Mouse (Mus musculus) layer of hippocampus, adult 2 months (tissue): ENCODE data around the gene Prdm15. TPM values are rescaled to one million over a fixed set of nuclear protein-coding genes. Genes with fewer than 3 reads are reported as not detected.

Experiments
- DNase-seq, 2 experiments: peaks; one replicate each; pipeline ENCODE4 v3.0.0; 2022; ENCODE audit warnings: low spot score in 2 of 2
- H3K27ac ChIP-seq: fragments of 200-600 bp; 2 replicates; pipeline ENCODE4 v1.8.1; 2022
- H3K4me3 ChIP-seq: fragments of 200-600 bp; 2 replicates; pipeline ENCODE4 v1.8.1; 2022; ENCODE audit warnings: mild to moderate bottlenecking
- CTCF ChIP-seq: fragments of 200-600 bp; conservative IDR thresholded peaks from 2 replicates; pipeline ENCODE4 v1.8.1; 2022; ENCODE audit warnings: antibody characterized with exemption, mild to moderate bottlenecking, moderate library complexity
- total RNA-seq, 2 experiments: library from RNA; stranded (reverse); gene quantifications; 2 replicates each; pipeline ENCODE4 v1.2.3; 2021

Gene Prdm15
- total RNA-seq, 2 experiments from 2014 or later, result 19.4 to 25.3 TPM

DNA sequence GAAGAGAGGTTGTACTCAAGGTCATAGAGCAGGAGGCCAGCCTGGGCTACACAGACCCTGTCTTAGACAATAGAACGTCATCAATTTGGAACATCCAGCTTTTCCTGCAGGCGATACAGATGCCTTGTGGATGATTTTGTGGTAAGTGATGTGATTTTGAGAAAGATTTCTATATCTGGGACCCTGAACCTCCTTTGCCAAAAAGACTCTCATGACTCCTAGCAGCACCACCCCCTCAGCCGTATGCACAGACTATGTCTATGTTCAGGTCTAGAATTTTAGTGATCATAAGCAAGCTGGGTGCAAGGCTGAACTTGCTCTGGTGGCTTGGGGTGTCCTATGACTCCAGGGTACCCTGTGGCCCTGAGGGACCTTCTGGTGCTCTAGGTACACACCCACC, 46.0 kb downstream of the Prdm15 start:
- no peak overlapping the region for H3K4me3 ChIP-seq
- H3K27ac ChIP-seq, result peak overlapping the region; percentile 3; the same call in 1 of the 2 replicates
- TF ChIP-seq CTCF, result no peak
- no peak for DNase-seq

DNA sequence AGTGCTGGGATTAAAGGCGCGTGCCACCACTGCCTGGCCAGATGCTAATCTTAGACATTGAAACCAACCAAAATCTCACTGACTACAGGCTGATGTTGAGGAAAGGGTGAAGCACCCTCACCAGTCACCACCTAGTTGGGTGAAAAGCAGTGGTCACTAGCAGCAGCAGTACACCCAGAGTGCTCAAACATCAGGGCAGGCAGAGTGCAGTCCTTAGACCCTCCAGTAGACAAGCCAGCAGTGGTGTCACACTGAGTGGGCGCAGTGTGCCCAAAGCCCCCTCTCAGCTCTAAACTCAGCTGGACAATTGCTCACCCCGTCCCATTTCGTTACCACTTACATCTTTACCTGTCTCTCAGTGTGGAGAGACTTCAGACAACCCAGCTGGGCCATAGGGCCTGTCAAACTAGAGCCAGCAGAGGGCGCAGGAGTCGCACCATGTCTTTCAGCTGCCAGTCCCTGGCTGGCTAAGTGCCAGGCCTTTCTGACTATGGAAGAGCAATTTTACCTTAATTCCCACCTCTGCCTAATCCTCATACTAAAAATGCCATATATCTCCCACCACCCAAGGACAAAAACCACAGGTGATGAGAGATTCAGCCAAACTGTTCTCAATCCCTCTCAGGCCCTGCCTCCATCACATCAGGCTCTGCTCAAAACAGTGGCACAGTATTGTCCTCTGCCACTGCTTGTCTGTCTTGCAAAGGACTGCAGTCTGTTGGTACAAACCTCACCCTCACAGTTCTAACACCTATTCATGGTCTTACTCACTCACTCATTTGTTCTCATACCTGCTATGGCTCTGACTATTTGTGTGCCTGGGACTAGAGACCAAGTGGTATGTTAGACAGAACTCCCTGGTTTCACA, 46.7 kb downstream of the Prdm15 start:
- peak; percentile 69 to 84 for DNase-seq
- peak; percentile 95 for TF ChIP-seq CTCF
- Histone ChIP-seq H3K27ac (peak overlapping the region; percentile 3; the same call in 1 of the 2 replicates), H3K4me3 (no peak overlapping the region)

DNA sequence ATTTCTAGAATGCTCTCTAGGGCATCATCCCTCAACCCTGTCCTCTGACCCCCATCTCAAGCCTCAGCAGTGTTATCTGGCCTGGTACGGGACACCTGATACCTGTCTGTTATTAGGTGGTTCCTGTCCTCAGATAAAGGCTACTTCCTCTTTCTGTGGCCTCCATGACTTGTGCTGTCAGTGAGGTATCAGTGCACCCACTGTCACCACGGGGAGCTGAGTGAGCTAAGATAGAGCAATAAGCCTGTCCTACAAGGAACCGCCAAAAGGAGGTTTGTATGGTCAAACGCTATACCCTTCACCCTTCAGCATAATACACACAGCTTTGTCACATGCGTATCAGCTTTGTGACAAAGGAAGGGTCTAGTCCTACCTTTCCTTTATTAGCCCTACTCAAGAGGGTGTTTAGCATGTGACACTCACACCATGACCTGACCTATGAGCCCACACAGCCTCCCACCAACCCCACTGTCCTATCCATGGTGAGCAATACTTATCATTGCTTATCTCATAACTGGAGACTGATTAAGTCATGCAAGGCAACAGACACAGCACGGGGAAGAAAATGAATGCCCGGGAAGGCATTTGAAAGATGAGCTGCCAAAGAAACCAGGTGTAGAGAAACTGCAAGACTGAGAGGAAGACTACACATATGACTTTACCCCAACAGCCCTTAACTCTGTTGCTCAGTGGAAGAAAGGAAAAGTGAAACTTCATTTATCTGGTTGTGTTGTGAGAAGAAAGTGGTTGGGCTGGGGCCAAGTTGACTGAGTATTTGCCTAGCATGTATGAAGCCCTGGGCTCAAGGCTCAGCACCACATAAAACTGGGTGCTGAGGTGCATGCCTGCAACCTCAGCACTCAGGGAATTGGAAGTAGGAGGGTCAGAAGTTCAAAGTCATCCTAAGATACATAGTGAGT, 53.4 kb downstream of the Prdm15 start:
- Histone ChIP-seq H3K4me3 (no peak overlapping the region), H3K27ac (no peak overlapping the region)
- DNase-seq, result no peak
- TF ChIP-seq CTCF, result no peak

DNA sequence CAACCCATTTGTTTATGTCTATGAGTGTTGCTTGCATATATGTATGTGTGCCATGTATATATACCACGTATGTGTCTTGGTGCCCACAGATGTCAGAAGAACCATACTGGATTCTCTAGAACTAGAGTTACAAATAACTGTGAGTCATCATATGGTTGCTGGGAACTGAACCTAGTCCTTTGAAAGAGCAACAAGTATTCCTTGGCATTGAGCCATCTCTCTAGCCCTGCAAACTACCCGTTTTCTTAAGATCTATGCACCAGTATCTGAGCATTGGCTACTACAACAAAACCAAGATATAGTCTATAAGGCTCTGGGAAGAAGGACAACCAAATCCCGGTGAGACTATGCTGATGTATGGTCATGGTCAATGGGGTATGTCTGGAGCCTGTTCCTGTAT, 54.4 kb downstream of the Prdm15 start:
- Histone ChIP-seq H3K4me3 (no peak overlapping the region), H3K27ac (no peak overlapping the region)
- TF ChIP-seq CTCF, result no peak
- DNase-seq, result no peak

DNA sequence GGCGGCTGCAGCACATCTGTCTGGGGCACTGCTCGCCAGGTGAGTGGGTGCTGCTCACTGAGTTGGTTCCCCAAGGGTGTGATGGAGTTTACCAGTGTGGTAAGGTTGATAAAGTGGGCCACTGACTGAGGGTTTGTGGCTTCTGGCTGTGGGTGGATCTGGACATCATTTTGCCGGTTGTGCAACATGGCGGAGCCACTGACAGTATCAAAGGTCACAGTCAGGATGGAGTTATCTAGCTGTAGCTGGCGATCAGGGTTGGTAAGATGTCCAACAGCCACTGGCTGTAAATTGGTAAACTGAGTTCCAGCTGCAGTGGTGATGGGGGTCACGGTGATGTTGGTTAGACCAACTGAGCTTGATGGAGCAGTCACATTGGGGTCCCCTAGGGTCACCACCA, 57.4 kb downstream of the Prdm15 start:
- no peak for TF ChIP-seq CTCF

DNA sequence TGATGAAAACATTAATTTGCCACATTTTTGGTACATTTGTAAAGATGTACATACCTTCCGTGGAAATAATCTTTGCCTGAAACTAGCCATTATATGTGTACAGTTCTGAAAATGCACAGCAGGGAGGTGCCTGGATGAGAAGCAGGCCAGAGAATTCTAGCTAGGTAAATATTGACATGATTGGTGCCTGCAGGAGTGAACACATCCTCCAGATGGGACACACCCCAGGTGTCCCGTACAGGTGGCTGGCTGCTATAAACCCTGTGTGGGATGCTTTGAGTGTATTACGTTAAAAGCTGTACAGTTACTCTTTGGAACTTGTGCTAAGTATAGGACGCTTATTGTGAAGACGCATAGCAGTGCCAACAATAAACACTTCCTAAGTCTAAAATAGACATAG, 68.6 kb downstream of the Prdm15 start:
- TF ChIP-seq CTCF, result no peak
- Histone ChIP-seq H3K4me3 (no peak overlapping the region), H3K27ac (no peak overlapping the region)
- DNase-seq, result no peak

More for the DNA sequence above, 57.4 kb downstream of the Prdm15 start:
- Histone ChIP-seq H3K4me3 (no peak overlapping the region), H3K27ac (no peak overlapping the region)
- no peak for DNase-seq

DNA sequence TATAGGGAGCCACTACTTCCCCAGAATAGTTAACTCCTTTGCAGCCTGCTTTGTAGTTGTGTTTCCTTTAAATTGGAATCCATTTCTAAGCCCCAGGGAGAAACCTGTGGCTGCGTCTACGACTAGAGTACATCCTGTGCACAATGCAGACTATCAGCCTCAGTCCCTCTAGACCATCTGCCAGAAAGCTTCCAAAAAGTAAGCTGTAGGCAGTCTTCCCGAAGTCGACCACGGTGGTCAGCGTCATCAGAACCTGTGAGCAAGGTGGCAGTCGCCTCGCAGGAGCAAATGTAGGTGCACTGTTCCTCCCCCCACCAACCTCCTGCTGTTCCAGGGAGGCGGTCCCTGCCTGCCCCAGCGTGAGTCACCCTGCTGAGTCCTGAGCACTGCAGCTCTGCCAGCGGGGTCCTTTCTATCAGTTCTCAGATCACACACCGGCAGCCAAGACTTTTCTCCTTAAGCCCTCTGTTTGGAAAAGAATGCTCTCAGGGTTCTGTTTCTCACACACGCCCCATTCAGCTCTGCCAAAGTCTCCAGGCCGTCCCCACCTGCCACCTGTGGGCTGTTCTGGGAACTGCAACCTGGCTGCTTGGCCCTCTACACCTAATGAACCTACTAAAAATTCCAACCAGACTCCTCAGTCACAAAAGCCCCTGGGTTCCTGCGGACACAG, 73.2 kb downstream of the Prdm15 start:
- TF ChIP-seq CTCF, result peak; percentile 98
- peak; percentile 73 to 91 for DNase-seq

DNA sequence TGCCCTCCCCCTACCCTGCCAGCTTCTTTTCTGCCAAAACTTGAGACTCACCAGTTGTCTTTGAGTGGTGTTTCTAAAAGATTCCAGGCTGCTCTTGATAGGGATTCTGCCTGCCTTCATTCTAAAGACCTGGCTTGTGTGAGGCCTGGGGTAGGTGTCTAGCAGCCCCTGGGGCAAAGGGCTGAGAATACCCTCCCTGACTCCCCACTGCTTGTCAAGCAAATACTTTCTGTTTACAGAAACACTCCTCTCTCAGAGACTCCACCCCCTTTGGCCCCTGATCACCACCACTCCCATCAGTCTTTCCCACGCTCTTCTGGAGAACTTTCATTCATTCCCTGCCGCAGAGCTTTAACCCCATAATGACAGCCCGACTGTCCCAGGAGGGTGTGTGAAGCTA, 85.1 kb downstream of the Prdm15 start:
- no peak overlapping the region for H3K4me3 ChIP-seq
- no peak for DNase-seq
- TF ChIP-seq CTCF, result no peak
- H3K27ac ChIP-seq, result no peak overlapping the region

More for the DNA sequence above, 73.2 kb downstream of the Prdm15 start:
- no peak overlapping the region for H3K27ac ChIP-seq
- peak overlapping the region; percentile 14; the same call in 1 of the 2 replicates for H3K4me3 ChIP-seq

DNA sequence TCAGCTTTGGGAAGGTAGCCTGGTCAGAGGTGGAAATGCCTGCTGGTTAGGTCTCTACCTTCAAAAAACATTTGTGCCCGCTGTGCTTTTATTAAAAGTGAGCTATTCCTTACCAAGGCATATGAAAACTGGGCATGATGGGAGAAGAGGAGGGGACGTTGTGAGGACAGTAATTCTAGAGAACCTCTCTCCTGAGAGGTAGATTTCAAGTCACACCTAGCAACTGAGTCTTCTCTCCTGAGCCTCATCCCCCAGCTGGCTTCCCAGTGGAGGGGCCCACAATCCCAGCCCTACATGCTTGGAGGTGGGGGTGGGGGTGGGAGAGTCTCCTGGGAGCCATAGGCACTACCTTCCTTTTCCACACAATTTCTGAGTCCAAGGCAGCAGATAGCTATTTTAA, 87.0 kb downstream of the Prdm15 start:
- Histone ChIP-seq H3K27ac (no peak overlapping the region), H3K4me3 (no peak overlapping the region)
- no peak for DNase-seq
- TF ChIP-seq CTCF, result no peak

DNA sequence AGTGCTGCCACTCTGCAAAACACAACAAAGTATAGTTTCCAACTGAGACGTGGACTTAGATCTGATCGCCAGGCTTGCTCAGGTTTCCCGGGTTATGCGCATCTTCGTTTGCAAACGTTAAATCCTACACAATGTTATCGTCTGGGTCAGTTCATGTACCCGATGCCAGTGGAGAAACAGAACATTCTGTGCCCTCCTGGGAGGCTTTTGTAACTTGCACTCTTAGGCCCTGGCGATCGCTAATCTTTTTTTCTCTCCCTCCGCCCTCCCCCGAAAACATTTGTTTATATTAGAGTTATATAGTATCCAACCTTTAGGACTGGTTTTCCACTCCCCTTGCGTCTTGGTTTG, 87.7 kb downstream of the Prdm15 start:
- TF ChIP-seq CTCF, result no peak
- H3K4me3 ChIP-seq, result no peak overlapping the region; the same call in 1 of the 2 replicates

DNA sequence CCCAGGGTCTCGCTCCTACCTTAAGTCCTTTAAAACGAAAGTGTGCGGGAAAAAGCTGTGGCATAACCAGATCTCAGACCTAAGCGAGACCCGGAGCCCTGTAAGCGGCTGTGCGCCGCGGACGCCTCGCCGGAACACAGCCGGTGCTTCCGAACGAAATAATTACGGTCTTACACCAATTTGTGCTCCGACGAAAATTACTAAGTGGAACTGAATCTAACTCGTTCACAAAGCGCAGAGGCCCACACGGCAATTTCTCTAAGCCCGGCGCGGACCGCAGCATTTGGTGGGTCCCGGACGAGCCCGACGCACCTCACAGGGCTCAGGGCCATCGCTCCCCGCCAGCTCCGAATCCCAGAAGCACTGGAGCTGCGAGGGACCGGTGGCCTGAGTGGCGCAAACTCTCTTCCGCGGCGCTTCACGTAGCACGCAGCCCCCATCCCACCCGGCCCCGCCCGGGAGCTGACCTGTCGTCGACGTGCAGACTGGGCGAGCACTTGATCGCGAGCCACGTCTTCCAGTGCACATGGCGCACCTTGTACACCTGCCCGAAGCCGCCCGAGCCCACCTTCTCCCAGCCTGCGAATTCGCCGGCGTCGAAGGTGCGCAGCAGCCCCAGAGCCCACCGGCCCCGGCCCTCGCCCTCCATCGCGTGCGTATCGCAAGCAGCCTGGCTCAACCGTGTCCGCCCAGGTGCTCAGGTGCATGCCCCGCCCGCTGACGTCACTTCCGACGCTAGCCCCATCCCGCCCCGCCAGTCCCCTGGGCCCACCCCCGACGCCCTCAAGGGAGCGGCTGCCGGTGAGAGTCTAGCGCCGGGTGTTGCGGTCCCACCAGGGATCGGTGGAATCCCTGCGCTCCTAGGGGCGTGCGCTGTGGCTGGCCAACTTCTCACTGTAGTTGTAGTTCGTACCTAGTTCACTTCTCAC, 88.3 kb downstream of the Prdm15 start, which contains the start of gene Ripk4:
TSS of gene Ripk4 (minus strand) at position 727 of the 929 bp plus-strand sequence.
- Histone ChIP-seq H3K27ac (no peak within 1 kb of the TSS), H3K4me3 (peak within 1 kb of the TSS; percentile 41)
- no peak for TF ChIP-seq CTCF
- no peak for DNase-seq

More for the DNA sequence above, 87.7 kb downstream of the Prdm15 start:
- no peak overlapping the region for H3K27ac ChIP-seq
- no peak for DNase-seq

DNA sequence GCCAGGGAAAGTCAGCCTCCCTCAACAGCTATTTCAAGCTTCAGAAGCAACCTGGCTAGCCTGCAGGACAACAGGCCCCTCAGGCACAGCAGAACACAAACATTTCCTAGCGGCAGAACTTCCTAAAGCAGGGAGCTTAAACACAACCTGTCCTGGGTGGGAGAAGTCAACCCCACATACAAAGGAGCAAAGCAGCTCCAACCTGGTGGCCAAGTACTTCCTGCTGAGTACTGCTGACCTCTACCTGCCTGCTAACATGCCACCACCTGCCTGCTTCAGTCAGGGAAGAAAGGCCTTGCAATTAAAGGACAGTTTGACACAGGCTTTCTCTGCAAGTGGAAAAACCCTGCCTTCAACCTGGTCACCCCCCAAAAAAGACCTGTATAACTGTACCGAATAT, 89.9 kb downstream of the Prdm15 start:
- no peak overlapping the region for H3K4me3 ChIP-seq
- DNase-seq, result no peak
- no peak overlapping the region for H3K27ac ChIP-seq
- TF ChIP-seq CTCF, result no peak
